Mouse (Mus musculus): ENCODE measurements around the gene Gulp1. TPM values are rescaled to one million over a fixed set of nuclear protein-coding genes. Genes with fewer than 3 reads are reported as not detected.

Gulp1 gene
- polyA plus RNA-seq, 1 experiment = 2.0 TPM

- no peak for TF ChIP-seq MYOG (IDR thresholded peaks at IDR 0.05; ENCODE audit: control insufficient read depth in 1 of 3, insufficient read depth in 1 of 3, insufficient read length in 2 of 3, low read depth in 2 of 3)
- no peak for TF ChIP-seq POLR2A (IDR thresholded peaks at IDR 0.05; ENCODE audit: insufficient read length, low read depth)
- TF ChIP-seq CEBPB (IDR thresholded peaks at IDR 0.05; ENCODE audit: insufficient read depth, poor library complexity, severe bottlenecking) = no peak
- TF ChIP-seq MYOD1 (IDR thresholded peaks at IDR 0.05; ENCODE audit: control insufficient read depth in 1 of 3, insufficient read length in 2 of 3, low read depth in 2 of 3) = no peak
- TF ChIP-seq POLR2AphosphoS2 (IDR thresholded peaks at IDR 0.05; ENCODE audit: insufficient read length, low read depth) = no peak
- no peak for TF ChIP-seq REST (IDR thresholded peaks at IDR 0.05; ENCODE audit: insufficient read depth, insufficient read length)
- no peak for TF ChIP-seq MAX (IDR thresholded peaks at IDR 0.05; ENCODE audit: low read depth)
- no peak for TF ChIP-seq SRF (IDR thresholded peaks at IDR 0.05; ENCODE audit: control insufficient read depth, insufficient read length, low read depth)
- TF ChIP-seq E2F4 (IDR thresholded peaks at IDR 0.05; ENCODE audit: insufficient read depth) = no peak
- no peak for TF ChIP-seq TCF12 (IDR thresholded peaks at IDR 0.05; ENCODE audit: insufficient read depth, poor library complexity, severe bottlenecking)
- TF ChIP-seq TCF3 (IDR thresholded peaks at IDR 0.05; ENCODE audit: insufficient read length, low read depth) = no peak
- TF ChIP-seq USF1 (IDR thresholded peaks at IDR 0.05; ENCODE audit: low read depth) = no peak
- H3K36me3 ChIP-seq (ENCODE audit: control insufficient read depth, insufficient read depth) = no peaks in the 10 kb centered on the region
- no peak overlapping the region for H3ac ChIP-seq (ENCODE audit: control insufficient read depth, insufficient read length)
- no peaks in the 10 kb centered on the region for H3K27me3 ChIP-seq (ENCODE audit: control insufficient read depth, insufficient read depth, insufficient read length)
- no peak overlapping the region for H3K4me3 ChIP-seq
- no peaks in the 10 kb centered on the region for H3K79me2 ChIP-seq (ENCODE audit: control insufficient read depth, insufficient read depth)
- H3K4me2 ChIP-seq (ENCODE audit: low read depth) = no peak overlapping the region
These were observed 17.0 kb downstream of the Gulp1 start for GRCm38 (mm10) chr1:44568296-44568695.

GRCm38 (mm10) chr1:44576001-44576400, 24.7 kb downstream of the Gulp1 start:
- TF ChIP-seq USF1 (IDR thresholded peaks at IDR 0.05; ENCODE audit: low read depth) = no peak
- no peak for TF ChIP-seq REST (IDR thresholded peaks at IDR 0.05; ENCODE audit: insufficient read depth, insufficient read length)
- no peak for TF ChIP-seq POLR2A (IDR thresholded peaks at IDR 0.05; ENCODE audit: insufficient read length, low read depth)
- no peak for TF ChIP-seq SRF (IDR thresholded peaks at IDR 0.05; ENCODE audit: control insufficient read depth, insufficient read length, low read depth)
- no peak for TF ChIP-seq MYOD1 (IDR thresholded peaks at IDR 0.05; ENCODE audit: control insufficient read depth in 1 of 3, insufficient read length in 2 of 3, low read depth in 2 of 3)
- TF ChIP-seq CEBPB (IDR thresholded peaks at IDR 0.05; ENCODE audit: insufficient read depth, poor library complexity, severe bottlenecking) = no peak
- no peak for TF ChIP-seq MYOG (IDR thresholded peaks at IDR 0.05; ENCODE audit: control insufficient read depth in 1 of 3, insufficient read depth in 1 of 3, insufficient read length in 2 of 3, low read depth in 2 of 3)
- TF ChIP-seq E2F4 (IDR thresholded peaks at IDR 0.05; ENCODE audit: insufficient read depth) = no peak
- no peak for TF ChIP-seq TCF3 (IDR thresholded peaks at IDR 0.05; ENCODE audit: insufficient read length, low read depth)
- no peak for TF ChIP-seq MAX (IDR thresholded peaks at IDR 0.05; ENCODE audit: low read depth)
- TF ChIP-seq POLR2AphosphoS2 (IDR thresholded peaks at IDR 0.05; ENCODE audit: insufficient read length, low read depth) = no peak
- TF ChIP-seq TCF12 (IDR thresholded peaks at IDR 0.05; ENCODE audit: insufficient read depth, poor library complexity, severe bottlenecking) = no peak
- no peak overlapping the region for H3K4me3 ChIP-seq
- H3K4me2 ChIP-seq (ENCODE audit: low read depth) = no peak overlapping the region
- H3K79me2 ChIP-seq (ENCODE audit: control insufficient read depth, insufficient read depth) = no peaks in the 10 kb centered on the region
- H3K36me3 ChIP-seq (ENCODE audit: control insufficient read depth, insufficient read depth) = no peaks in the 10 kb centered on the region
- H3ac ChIP-seq (ENCODE audit: control insufficient read depth, insufficient read length) = no peak overlapping the region
- no peaks in the 10 kb centered on the region for H3K27me3 ChIP-seq (ENCODE audit: control insufficient read depth, insufficient read depth, insufficient read length)

GRCm38 (mm10) chr1:44576610-44577009, 25.3 kb downstream of the Gulp1 start:
- no peaks in the 10 kb centered on the region for H3K36me3 ChIP-seq (ENCODE audit: control insufficient read depth, insufficient read depth)
- no peak overlapping the region for H3K4me2 ChIP-seq (ENCODE audit: low read depth)
- H3K27me3 ChIP-seq (ENCODE audit: control insufficient read depth, insufficient read depth, insufficient read length) = no peaks in the 10 kb centered on the region
- H3K4me3 ChIP-seq = no peak overlapping the region
- no peaks in the 10 kb centered on the region for H3K79me2 ChIP-seq (ENCODE audit: control insufficient read depth, insufficient read depth)
- no peak overlapping the region for H3ac ChIP-seq (ENCODE audit: control insufficient read depth, insufficient read length)
- TF ChIP-seq SRF (IDR thresholded peaks at IDR 0.05; ENCODE audit: control insufficient read depth, insufficient read length, low read depth) = no peak
- no peak for TF ChIP-seq TCF12 (IDR thresholded peaks at IDR 0.05; ENCODE audit: insufficient read depth, poor library complexity, severe bottlenecking)
- no peak for TF ChIP-seq TCF3 (IDR thresholded peaks at IDR 0.05; ENCODE audit: insufficient read length, low read depth)
- TF ChIP-seq MYOG (IDR thresholded peaks at IDR 0.05; ENCODE audit: control insufficient read depth in 1 of 3, insufficient read depth in 1 of 3, insufficient read length in 2 of 3, low read depth in 2 of 3) = no peak
- TF ChIP-seq POLR2AphosphoS2 (IDR thresholded peaks at IDR 0.05; ENCODE audit: insufficient read length, low read depth) = no peak
- TF ChIP-seq POLR2A (IDR thresholded peaks at IDR 0.05; ENCODE audit: insufficient read length, low read depth) = no peak
- no peak for TF ChIP-seq USF1 (IDR thresholded peaks at IDR 0.05; ENCODE audit: low read depth)
- TF ChIP-seq CEBPB (IDR thresholded peaks at IDR 0.05; ENCODE audit: insufficient read depth, poor library complexity, severe bottlenecking) = no peak
- no peak for TF ChIP-seq MYOD1 (IDR thresholded peaks at IDR 0.05; ENCODE audit: control insufficient read depth in 1 of 3, insufficient read length in 2 of 3, low read depth in 2 of 3)
- TF ChIP-seq REST (IDR thresholded peaks at IDR 0.05; ENCODE audit: insufficient read depth, insufficient read length) = no peak
- no peak for TF ChIP-seq MAX (IDR thresholded peaks at IDR 0.05; ENCODE audit: low read depth)
- TF ChIP-seq E2F4 (IDR thresholded peaks at IDR 0.05; ENCODE audit: insufficient read depth) = no peak

GRCm38 (mm10) chr1:44580390-44580789, 29.1 kb downstream of the Gulp1 start:
- Histone ChIP-seq H3K27me3 (ENCODE audit: control insufficient read depth, insufficient read depth, insufficient read length) (no peaks in the 10 kb centered on the region), H3K4me2 (ENCODE audit: low read depth) (peak overlapping the region; percentile 19), H3ac (ENCODE audit: control insufficient read depth, insufficient read length) (no peak overlapping the region), H3K4me3 (no peak overlapping the region), H3K79me2 (ENCODE audit: control insufficient read depth, insufficient read depth) (no peaks in the 10 kb centered on the region), H3K36me3 (ENCODE audit: control insufficient read depth, insufficient read depth) (no peaks in the 10 kb centered on the region)
- TF ChIP-seq CEBPB (IDR thresholded peaks at IDR 0.05; ENCODE audit: insufficient read depth, poor library complexity, severe bottlenecking) (no peak), REST (IDR thresholded peaks at IDR 0.05; ENCODE audit: insufficient read depth, insufficient read length) (no peak), MYOG (IDR thresholded peaks at IDR 0.05; ENCODE audit: control insufficient read depth in 1 of 3, insufficient read depth in 1 of 3, insufficient read length in 2 of 3, low read depth in 2 of 3) (no peak), TCF12 (IDR thresholded peaks at IDR 0.05; ENCODE audit: insufficient read depth, poor library complexity, severe bottlenecking) (peak; percentile 43)

Measured in myocyte (in vitro differentiated cells).